Mouse (Mus musculus): Measurements from ENCODE around the gene Sema7a.

DNA sequence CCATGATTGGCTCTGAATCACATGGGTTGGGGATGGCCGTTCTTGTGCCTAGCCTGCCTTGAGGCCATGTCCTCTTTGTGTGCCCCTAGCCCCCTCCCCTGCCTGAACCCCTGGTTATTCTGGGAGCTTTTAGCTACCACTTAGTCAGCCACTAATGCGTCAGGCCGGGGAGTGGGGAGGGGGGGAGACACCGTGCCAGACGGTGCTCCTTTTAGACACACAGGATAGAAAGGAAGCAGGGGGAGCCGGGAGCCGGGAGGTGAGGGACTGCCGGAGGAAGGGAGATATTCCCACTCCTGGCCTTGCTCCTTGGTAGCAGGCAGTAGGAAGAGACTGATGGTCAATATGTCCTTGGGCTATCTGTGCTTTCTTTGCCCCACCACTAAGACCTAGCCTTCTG, 10.0 kb downstream of the Sema7a start:
- TF ChIP-seq CTCF (IDR thresholded peaks at IDR 0.05; ENCODE audit: borderline replicate concordance, insufficient read depth, low read length), result no peak
- no peak for TF ChIP-seq POLR2A (IDR thresholded peaks at IDR 0.05; ENCODE audit: low read depth, low read length)

Measured in embryonic fibroblast, embryonic 13.5 days (primary cell).